Mouse (Mus musculus) naive thymus-derived CD4-positive, alpha-beta T cell, adult 5 months (primary cell): ENCODE measurements around the gene Has3. TPM values are rescaled to one million over a fixed set of nuclear protein-coding genes. Genes with fewer than 3 reads are reported as not detected.

Source experiments
- polyA plus RNA-seq: library from polyadenylated mRNA; unstranded; fragments of 100-300 nt; shearing (Covaris generic); gene quantifications from one replicate; pipeline ENCODE4 v1.2.1, GENCODE M21; 2017

Gene Has3
- not detected for polyA plus RNA-seq

DNA sequence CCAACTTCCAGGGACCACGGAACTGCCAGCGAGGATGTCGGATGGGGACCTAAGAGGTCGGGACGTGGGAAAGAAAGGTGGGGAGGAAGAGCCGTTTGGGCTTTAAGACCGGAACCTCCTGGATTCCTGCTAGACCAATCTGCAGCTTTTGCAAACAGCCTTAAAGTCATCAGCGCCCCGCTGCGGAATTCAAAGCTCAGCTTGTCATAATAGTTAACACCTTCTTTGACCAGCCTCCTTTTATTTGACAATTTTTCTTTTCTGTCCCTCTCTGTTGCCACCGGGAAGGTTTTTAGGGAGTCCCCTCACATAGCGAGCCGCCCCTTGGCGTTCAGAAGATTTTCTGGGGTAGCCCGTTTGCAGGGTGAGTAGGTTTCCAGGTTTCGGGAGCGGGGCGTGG, at the start of gene Has3:
Gene Has3 (plus strand): TSS at position 192 of the 400 bp plus-strand sequence.

GRCm38 (mm10) chr8:106893481-106894156, 23.6 kb downstream of the Has3 start, which contains the start of gene Utp4:
Gene Utp4 (plus strand): TSS chr8:106893636.

Other genes with a start within 250 kb of the Has3 start
- gene Tango6, start 187.2 kb upstream of the Has3 start, polyA plus RNA-seq: 17.9 TPM
- 97.1 TPM for gene Utp4, start 23.4 kb downstream of the Has3 start, polyA plus RNA-seq
- gene Sntb2, start 65.5 kb downstream of the Has3 start, polyA plus RNA-seq: 8.3 TPM
- gene Vps4a, start 161.0 kb downstream of the Has3 start, polyA plus RNA-seq: 59.3 TPM
- 13.1 TPM for gene Pdf, start 178.4 kb downstream of the Has3 start, polyA plus RNA-seq
- gene Cog8, start 186.4 kb downstream of the Has3 start, polyA plus RNA-seq: 55.0 TPM
- gene Nip7, start 186.6 kb downstream of the Has3 start, polyA plus RNA-seq: 61.7 TPM
- gene Tmed6, start 195.4 kb downstream of the Has3 start, polyA plus RNA-seq: not detected
- gene Terf2, start 226.3 kb downstream of the Has3 start, polyA plus RNA-seq: 34.9 TPM